Mouse (Mus musculus): ENCODE results near the gene Olfr393.

The Olfr393 gene

DNA sequence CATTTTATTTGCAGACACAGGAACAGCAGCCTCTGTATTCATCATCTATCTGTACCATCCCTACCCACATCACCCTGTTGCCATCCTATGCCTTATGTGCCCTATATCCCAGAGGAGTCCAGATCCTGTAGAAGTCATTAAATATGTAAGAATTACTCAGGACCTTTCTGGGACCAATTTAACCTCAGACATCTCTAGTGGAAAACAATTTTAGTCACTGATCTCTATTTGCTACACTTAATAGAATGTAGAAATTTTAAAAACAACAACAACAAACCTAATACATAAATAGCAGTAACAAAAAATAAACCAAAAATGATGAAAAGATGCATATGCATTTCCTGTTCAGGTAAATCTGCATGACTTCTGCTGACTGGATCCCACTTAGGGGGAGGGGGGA lies at the start of gene Olfr393:
TSS of gene Olfr393 (minus strand) at position 101 of the 400 bp plus-strand sequence.
- no peak for DNase-seq (ENCODE audit: extremely low read depth, low read depth, low spot score)

DNA sequence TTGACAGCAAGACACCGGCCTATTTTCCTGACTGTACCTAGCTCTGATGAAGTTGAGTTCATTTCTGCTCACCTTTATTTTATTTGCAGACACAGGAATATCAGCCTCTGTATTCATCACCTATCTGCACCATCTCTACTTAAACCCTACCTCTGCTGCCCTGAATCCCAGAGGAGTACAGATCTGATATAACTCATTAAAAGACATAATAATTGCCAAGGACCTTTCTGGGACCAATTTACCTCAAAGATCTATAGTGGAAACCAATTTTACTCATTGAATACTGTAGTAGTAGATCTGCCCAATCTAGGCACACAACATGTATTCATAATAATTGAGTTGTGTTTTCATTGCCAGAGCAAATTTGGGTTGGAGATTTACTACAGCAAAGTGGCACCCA lies 39.4 kb upstream of the Olfr393 start, which contains the start of gene Olfr394:
TSS of gene Olfr394 (minus strand) at position 101 of the 400 bp plus-strand sequence.
- no peak for DNase-seq (ENCODE audit: extremely low read depth, low read depth, low spot score)

DNA sequence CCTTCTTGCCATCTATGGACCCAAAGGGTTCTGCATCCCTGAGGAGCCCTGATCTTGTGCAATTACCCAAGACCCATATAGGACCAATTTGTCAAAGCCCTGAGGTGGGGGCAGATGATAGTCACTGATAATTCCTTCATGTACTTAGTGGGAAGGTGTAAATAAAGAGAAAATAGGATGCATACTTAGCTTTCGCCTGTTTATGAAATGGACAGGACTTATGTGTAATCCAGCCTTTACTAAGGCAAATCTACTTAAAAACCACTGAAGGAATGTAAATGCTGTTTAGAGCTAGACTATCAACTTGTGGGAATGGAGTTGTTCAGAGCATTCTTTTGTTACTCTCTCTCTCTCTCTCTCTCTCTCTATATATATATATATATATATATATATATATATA lies 34.3 kb downstream of the Olfr393 start, which contains the start of gene Olfr392:
TSS of gene Olfr392 (minus strand) at position 101 of the 400 bp plus-strand sequence.
- no peak for DNase-seq (ENCODE audit: extremely low read depth, low read depth, low spot score)

DNA sequence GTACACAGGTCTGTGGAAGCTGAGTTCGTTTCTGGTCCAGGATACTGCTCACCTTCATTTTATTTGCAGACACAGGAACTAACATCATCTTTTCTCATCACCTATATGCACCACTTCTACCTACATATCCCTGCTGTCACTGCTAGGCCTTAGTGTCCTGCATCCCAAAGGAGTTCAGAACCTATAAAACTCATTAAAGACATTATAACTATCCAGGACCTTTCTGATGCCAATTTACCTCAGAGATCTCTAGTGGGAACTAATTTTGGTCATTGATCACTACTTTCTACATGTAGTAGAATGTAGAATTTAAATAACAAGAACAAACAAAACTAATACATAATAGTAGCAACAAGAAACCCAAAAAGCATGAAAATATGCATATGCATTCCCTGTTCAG lies 48.3 kb downstream of the Olfr393 start, which contains the start of gene Olfr391-ps:
TSS of gene Olfr391-ps (minus strand) at position 101 of the 400 bp plus-strand sequence.
- DNase-seq (ENCODE audit: extremely low read depth, low read depth, low spot score) = no peak
